Mouse (Mus musculus): ENCODE measurements around the gene Itpr2. TPM values are rescaled to one million over a fixed set of nuclear protein-coding genes. Genes with fewer than 3 reads are reported as not detected.

The Itpr2 gene
- polyA plus RNA-seq, 1 experiment from 2014 or later, result 8.9 TPM

DNA sequence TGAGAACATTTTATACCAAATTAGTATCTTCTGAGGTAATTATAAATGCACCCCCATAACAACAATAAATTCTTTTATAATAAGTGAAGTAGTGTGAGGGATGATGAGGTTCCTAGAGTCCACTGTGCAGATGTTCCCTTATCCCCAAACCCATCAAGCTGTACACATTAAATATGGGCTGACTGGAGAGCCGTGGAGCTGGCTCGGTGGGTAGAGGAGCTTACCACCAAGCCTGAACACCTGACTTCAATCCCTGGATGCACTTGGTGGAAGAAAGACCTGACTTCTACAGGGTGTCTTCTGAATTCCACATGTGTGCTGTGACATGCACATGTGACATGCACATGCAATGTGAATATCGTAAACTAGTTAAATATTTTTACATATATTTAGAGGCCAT lies 260.7 kb downstream of the Itpr2 start:
- Histone ChIP-seq H3K9ac (ENCODE audit: low read depth, low read length) (no peak overlapping the region), H3K4me3 (ENCODE audit: low read depth, low read length) (no peak overlapping the region), H3K4me2 (ENCODE audit: low read depth, low read length) (no peak overlapping the region), H3K4me1 (ENCODE audit: control insufficient read depth, insufficient read depth, low read length) (peaks cover 4% of the 10 kb centered on the region; the same call in 1 of the 2 replicates), H3K36me3 (ENCODE audit: control insufficient read depth, insufficient read depth, low read length) (no peaks in the 10 kb centered on the region), H3K27ac (replicated peaks; ENCODE audit: low read depth, low read length) (no peak overlapping the region), H3K27me3 (replicated peaks; ENCODE audit: control insufficient read depth, insufficient read depth, low read length) (no peaks in the 10 kb centered on the region), H3K9me3 (ENCODE audit: control insufficient read depth, low read length) (peaks cover 8% of the 10 kb centered on the region; the same call in 1 of the 2 replicates)
- ATAC-seq (ENCODE audit: low read depth), result no peak
- DNase-seq (ENCODE audit: low spot score), result no peak
- WGBS, result 86% methylated on average over 3 of the region's 3 CpGs

DNA sequence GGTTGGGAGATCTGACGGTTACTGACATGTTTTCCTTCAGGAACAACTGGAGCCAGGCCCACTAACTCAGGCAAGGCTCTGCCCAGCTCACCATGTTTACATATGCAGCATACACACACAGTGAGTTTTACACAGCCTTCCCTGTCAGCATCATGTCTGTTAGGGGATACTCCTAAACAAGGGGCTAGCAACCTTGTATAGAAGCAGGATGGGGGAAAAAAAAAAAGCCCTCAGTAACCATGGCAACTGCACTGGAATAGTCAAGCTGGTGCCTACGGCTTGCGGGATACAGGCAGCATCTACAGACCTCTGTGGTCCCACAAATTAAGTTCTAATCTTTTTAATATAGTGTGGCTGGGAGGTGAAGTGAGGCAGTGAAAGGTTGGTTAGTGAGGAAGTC lies 266.9 kb downstream of the Itpr2 start:
- Histone ChIP-seq H3K4me2 (ENCODE audit: low read depth, low read length) (no peak overlapping the region), H3K4me3 (ENCODE audit: low read depth, low read length) (no peak overlapping the region), H3K27me3 (replicated peaks; ENCODE audit: control insufficient read depth, insufficient read depth, low read length) (no peaks in the 10 kb centered on the region), H3K9ac (ENCODE audit: low read depth, low read length) (no peak overlapping the region), H3K27ac (replicated peaks; ENCODE audit: low read depth, low read length) (no peak overlapping the region), H3K4me1 (ENCODE audit: control insufficient read depth, insufficient read depth, low read length) (no peaks in the 10 kb centered on the region), H3K36me3 (ENCODE audit: control insufficient read depth, insufficient read depth, low read length) (no peaks in the 10 kb centered on the region), H3K9me3 (ENCODE audit: control insufficient read depth, low read length) (0 out of 2 replicates have a peak, but pooled peaks cover 4% of the 10 kb centered on the region)
- DNase-seq (ENCODE audit: low spot score), result peak; percentile 26
- WGBS, result 47% methylated on average over 3 of the region's 3 CpGs
- no peak for ATAC-seq (ENCODE audit: low read depth)

- 89% methylated on average over 1 of the region's 1 CpGs for WGBS
- Histone ChIP-seq H3K4me3 (ENCODE audit: low read depth, low read length) (no peak overlapping the region), H3K27ac (replicated peaks; ENCODE audit: low read depth, low read length) (no peak overlapping the region), H3K36me3 (ENCODE audit: control insufficient read depth, insufficient read depth, low read length) (no peaks in the 10 kb centered on the region), H3K9me3 (ENCODE audit: control insufficient read depth, low read length) (0 out of 2 replicates have a peak, but pooled peaks cover 4% of the 10 kb centered on the region), H3K4me1 (ENCODE audit: control insufficient read depth, insufficient read depth, low read length) (no peaks in the 10 kb centered on the region), H3K27me3 (replicated peaks; ENCODE audit: control insufficient read depth, insufficient read depth, low read length) (no peaks in the 10 kb centered on the region), H3K9ac (ENCODE audit: low read depth, low read length) (no peak overlapping the region), H3K4me2 (ENCODE audit: low read depth, low read length) (no peak overlapping the region)
- ATAC-seq (ENCODE audit: low read depth) (no peak), DNase-seq (ENCODE audit: low spot score) (no peak)
Observed at GRCm38 (mm10) chr6:146234417-146234816, 267.6 kb downstream of the Itpr2 start.

- no peaks in the 10 kb centered on the region for H3K36me3 ChIP-seq (ENCODE audit: control insufficient read depth, insufficient read depth, low read length)
Observed at GRCm38 (mm10) chr6:146230903-146231302, 271.1 kb downstream of the Itpr2 start.

DNA sequence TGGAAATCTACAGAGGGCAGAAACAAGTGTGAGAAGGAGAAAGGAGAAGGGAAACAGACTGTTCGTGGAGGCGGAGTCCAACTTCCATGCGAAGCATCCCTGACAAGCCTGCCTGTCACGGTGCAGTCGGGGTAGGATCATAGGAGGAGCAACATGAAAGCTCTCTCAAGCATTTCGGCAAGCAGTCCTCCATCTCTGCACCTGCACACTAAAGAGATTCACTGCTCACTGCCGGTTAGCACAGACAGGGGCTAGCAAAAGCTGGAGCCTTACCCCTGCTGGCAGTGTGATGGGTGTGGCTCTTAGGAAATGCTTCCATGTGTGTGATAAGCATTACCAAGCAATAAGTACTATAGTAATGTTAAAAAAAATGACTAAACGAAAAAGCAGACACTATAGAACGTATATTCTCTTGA lies 271.6 kb downstream of the Itpr2 start:
- no peak for ATAC-seq (ENCODE audit: low read depth)

More at GRCm38 (mm10) chr6:146230903-146231302, 271.1 kb downstream of the Itpr2 start:
- H3K4me3 ChIP-seq (ENCODE audit: low read depth, low read length), result no peak overlapping the region
- 89% methylated on average over 6 of the region's 6 CpGs for WGBS
- H3K9ac ChIP-seq (ENCODE audit: low read depth, low read length), result no peak overlapping the region
- no peaks in the 10 kb centered on the region for H3K27me3 ChIP-seq (replicated peaks; ENCODE audit: control insufficient read depth, insufficient read depth, low read length)
- DNase-seq (ENCODE audit: low spot score), result no peak
- H3K27ac ChIP-seq (replicated peaks; ENCODE audit: low read depth, low read length), result no peak overlapping the region
- 0 out of 2 replicates have a peak, but pooled peaks cover 4% of the 10 kb centered on the region for H3K9me3 ChIP-seq (ENCODE audit: control insufficient read depth, low read length)
- H3K4me2 ChIP-seq (ENCODE audit: low read depth, low read length), result no peak overlapping the region
- no peak for ATAC-seq (ENCODE audit: low read depth)
- H3K4me1 ChIP-seq (ENCODE audit: control insufficient read depth, insufficient read depth, low read length), result no peaks in the 10 kb centered on the region

GRCm38 (mm10) chr6:146229967-146230366 lies 272.1 kb downstream of the Itpr2 start:
- Histone ChIP-seq H3K9ac (ENCODE audit: low read depth, low read length) (no peak overlapping the region), H3K36me3 (ENCODE audit: control insufficient read depth, insufficient read depth, low read length) (no peaks in the 10 kb centered on the region), H3K4me3 (ENCODE audit: low read depth, low read length) (no peak overlapping the region), H3K4me2 (ENCODE audit: low read depth, low read length) (no peak overlapping the region), H3K27ac (replicated peaks; ENCODE audit: low read depth, low read length) (no peak overlapping the region), H3K4me1 (ENCODE audit: control insufficient read depth, insufficient read depth, low read length) (no peaks in the 10 kb centered on the region), H3K27me3 (replicated peaks; ENCODE audit: control insufficient read depth, insufficient read depth, low read length) (no peaks in the 10 kb centered on the region), H3K9me3 (ENCODE audit: control insufficient read depth, low read length) (0 out of 2 replicates have a peak, but pooled peaks cover 4% of the 10 kb centered on the region)
- DNase-seq (ENCODE audit: low spot score), result no peak
- WGBS, result 82% methylated on average over 2 of the region's 2 CpGs
- no peak for ATAC-seq (ENCODE audit: low read depth)

More for the DNA sequence above, 271.6 kb downstream of the Itpr2 start:
- Histone ChIP-seq H3K36me3 (ENCODE audit: control insufficient read depth, insufficient read depth, low read length) (no peaks in the 10 kb centered on the region), H3K27me3 (replicated peaks; ENCODE audit: control insufficient read depth, insufficient read depth, low read length) (no peaks in the 10 kb centered on the region), H3K9ac (ENCODE audit: low read depth, low read length) (no peak overlapping the region), H3K27ac (replicated peaks; ENCODE audit: low read depth, low read length) (no peak overlapping the region), H3K9me3 (ENCODE audit: control insufficient read depth, low read length) (0 out of 2 replicates have a peak, but pooled peaks cover 4% of the 10 kb centered on the region), H3K4me3 (ENCODE audit: low read depth, low read length) (no peak overlapping the region), H3K4me2 (ENCODE audit: low read depth, low read length) (no peak overlapping the region), H3K4me1 (ENCODE audit: control insufficient read depth, insufficient read depth, low read length) (no peaks in the 10 kb centered on the region)
- DNase-seq (ENCODE audit: low spot score), result no peak
- 51% methylated on average over 9 of the region's 9 CpGs for WGBS

- Histone ChIP-seq H3K4me2 (ENCODE audit: low read depth, low read length) (no peak overlapping the region), H3K27ac (replicated peaks; ENCODE audit: low read depth, low read length) (no peak overlapping the region), H3K9ac (ENCODE audit: low read depth, low read length) (no peak overlapping the region), H3K4me3 (ENCODE audit: low read depth, low read length) (no peak overlapping the region), H3K27me3 (replicated peaks; ENCODE audit: control insufficient read depth, insufficient read depth, low read length) (no peaks in the 10 kb centered on the region), H3K9me3 (ENCODE audit: control insufficient read depth, low read length) (0 out of 2 replicates have a peak, but pooled peaks cover 4% of the 10 kb centered on the region), H3K4me1 (ENCODE audit: control insufficient read depth, insufficient read depth, low read length) (no peaks in the 10 kb centered on the region), H3K36me3 (ENCODE audit: control insufficient read depth, insufficient read depth, low read length) (no peaks in the 10 kb centered on the region)
- 63% methylated on average over 9 of the region's 9 CpGs for WGBS
- ATAC-seq (ENCODE audit: low read depth) (no peak), DNase-seq (ENCODE audit: low spot score) (no peak)
Observed at GRCm38 (mm10) chr6:146229519-146229918, 272.5 kb downstream of the Itpr2 start.

GRCm38 (mm10) chr6:146228048-146228447 lies 274.0 kb downstream of the Itpr2 start:
- ATAC-seq (ENCODE audit: low read depth), result no peak
- H3K9ac ChIP-seq (ENCODE audit: low read depth, low read length), result no peak overlapping the region

GRCm38 (mm10) chr6:146222403-146223063 lies 279.5 kb downstream of the Itpr2 start:
- Histone ChIP-seq H3K27ac (replicated peaks; ENCODE audit: low read depth, low read length) (0 out of 2 replicates have a peak overlapping the region, but pooled peaks have one; percentile 10), H3K4me2 (ENCODE audit: low read depth, low read length) (no peak overlapping the region), H3K9ac (ENCODE audit: low read depth, low read length) (no peak overlapping the region), H3K9me3 (ENCODE audit: control insufficient read depth, low read length) (no peaks in the 10 kb centered on the region), H3K27me3 (replicated peaks; ENCODE audit: control insufficient read depth, insufficient read depth, low read length) (no peaks in the 10 kb centered on the region; the same call in 1 of the 2 replicates), H3K36me3 (ENCODE audit: control insufficient read depth, insufficient read depth, low read length) (no peaks in the 10 kb centered on the region), H3K4me3 (ENCODE audit: low read depth, low read length) (no peak overlapping the region), H3K4me1 (ENCODE audit: control insufficient read depth, insufficient read depth, low read length) (peaks cover 17% of the 10 kb centered on the region)
- no peak for ATAC-seq (ENCODE audit: low read depth)
- 60% methylated on average over 8 of the region's 8 CpGs for WGBS
- DNase-seq (ENCODE audit: low spot score), result no peak

More at GRCm38 (mm10) chr6:146228048-146228447, 274.0 kb downstream of the Itpr2 start:
- Histone ChIP-seq H3K36me3 (ENCODE audit: control insufficient read depth, insufficient read depth, low read length) (no peaks in the 10 kb centered on the region), H3K4me1 (ENCODE audit: control insufficient read depth, insufficient read depth, low read length) (no peaks in the 10 kb centered on the region), H3K9me3 (ENCODE audit: control insufficient read depth, low read length) (0 out of 2 replicates have a peak, but pooled peaks cover 4% of the 10 kb centered on the region), H3K4me2 (ENCODE audit: low read depth, low read length) (no peak overlapping the region), H3K4me3 (ENCODE audit: low read depth, low read length) (no peak overlapping the region), H3K27me3 (replicated peaks; ENCODE audit: control insufficient read depth, insufficient read depth, low read length) (no peaks in the 10 kb centered on the region), H3K27ac (replicated peaks; ENCODE audit: low read depth, low read length) (no peak overlapping the region)
- no peak for DNase-seq (ENCODE audit: low spot score)
- 83% methylated on average over 3 of the region's 3 CpGs for WGBS

All from embryonic facial prominence, embryonic 14.5 days (tissue).